In genomic region chr3:41058395-41058794, GRCm38 (mm10) we compare ENCODE assay signal across 8 mouse cellular contexts. TPM values are rescaled to one million over a fixed set of nuclear protein-coding genes. Genes with fewer than 3 reads are reported as not detected.
DNase-seq lines count a peak whose midpoint lies in the region; ATAC-seq lines count a peak whose summit lies in the region.

No protein-coding gene starts in this region.

- no peak overlapping the region for H3K27ac ChIP-seq in midbrain, embryonic 15.5 days
- no peak overlapping the region for H3K27ac ChIP-seq in midbrain, embryonic 13.5 days
- H3K27ac ChIP-seq in neural tube, embryonic 15.5 days (replicated peaks), result no peak overlapping the region

- no peak overlapping the region for H3K9ac ChIP-seq in midbrain, embryonic 15.5 days
- no peak overlapping the region for H3K9ac ChIP-seq in midbrain, embryonic 13.5 days (replicated peaks)
- no peak overlapping the region for H3K9ac ChIP-seq in neural tube, embryonic 15.5 days (replicated peaks)

- no peaks in the 10 kb centered on the region for H3K36me3 ChIP-seq in midbrain, embryonic 15.5 days (replicated peaks)
- H3K36me3 ChIP-seq in midbrain, embryonic 13.5 days, result peaks cover 4% of the 10 kb centered on the region; the same call in 1 of the 2 replicates
- no peaks in the 10 kb centered on the region; the same call in 1 of the 2 replicates for H3K36me3 ChIP-seq in neural tube, embryonic 15.5 days

- no peaks in the 10 kb centered on the region for H3K4me1 ChIP-seq in midbrain, embryonic 15.5 days
- no peaks in the 10 kb centered on the region for H3K4me1 ChIP-seq in midbrain, embryonic 13.5 days (replicated peaks)
- no peaks in the 10 kb centered on the region for H3K4me1 ChIP-seq in neural tube, embryonic 15.5 days

- peak; percentile 6 to 48 for DNase-seq in adrenal gland, adult (ENCODE audit: inconsistent age in 2 of 2, low spot score in 1 of 2)
- DNase-seq in adrenal gland, postnatal 4 days (ENCODE audit: low spot score in 2 of 2), result no peak
- DNase-seq in layer of hippocampus, adult 8-10 months (ENCODE audit: low spot score in 2 of 2), result peak; percentile 40 to 69
- peak; percentile 76 for DNase-seq in right cerebral cortex, adult 18-20 months
- DNase-seq in spleen, adult 18-20 months, result no peak

- H3K9me3 ChIP-seq in midbrain, embryonic 15.5 days, result no peaks in the 10 kb centered on the region
- H3K9me3 ChIP-seq in midbrain, embryonic 13.5 days, result no peaks in the 10 kb centered on the region
- no peaks in the 10 kb centered on the region for H3K9me3 ChIP-seq in neural tube, embryonic 15.5 days (replicated peaks)

- WGBS in midbrain, embryonic 15.5 days, result 78% methylated on average over 2 of the region's 2 CpGs
- 93% methylated on average over 2 of the region's 2 CpGs for WGBS in midbrain, embryonic 13.5 days
- WGBS in neural tube, embryonic 15.5 days, result 63% methylated on average over 2 of the region's 2 CpGs

- H3K4me3 ChIP-seq in midbrain, embryonic 15.5 days, result no peak overlapping the region
- H3K4me3 ChIP-seq in midbrain, embryonic 13.5 days (replicated peaks), result no peak overlapping the region
- H3K4me3 ChIP-seq in neural tube, embryonic 15.5 days (replicated peaks), result no peak overlapping the region

- H3K4me2 ChIP-seq in midbrain, embryonic 15.5 days, result no peak overlapping the region
- no peak overlapping the region for H3K4me2 ChIP-seq in midbrain, embryonic 13.5 days (replicated peaks)
- no peak overlapping the region for H3K4me2 ChIP-seq in neural tube, embryonic 15.5 days

- 0 out of 2 replicates have a peak, but pooled peaks have one; percentile 56 for ATAC-seq in midbrain, embryonic 15.5 days (replicated peaks)
- ATAC-seq in midbrain, embryonic 13.5 days, result no peak
- no peak for ATAC-seq in neural tube, embryonic 15.5 days (ENCODE audit: low FRiP score)

- H3K27me3 ChIP-seq in midbrain, embryonic 15.5 days (replicated peaks), result no peaks in the 10 kb centered on the region
- H3K27me3 ChIP-seq in midbrain, embryonic 13.5 days, result no peaks in the 10 kb centered on the region
- no peaks in the 10 kb centered on the region for H3K27me3 ChIP-seq in neural tube, embryonic 15.5 days (replicated peaks)

RNA-seq across cellular contexts. Expression of gene Pgrmc2, which starts 24.5 kb away (rescaled TPM):
- total RNA-seq in adrenal gland, postnatal 4 days (2021), result 10 to 100 TPM; 43.9 to 45.5 TPM
- 26.7 and 30.3 TPM in 2 replicates for polyA plus RNA-seq in midbrain, embryonic 15.5 days (2015; fragmentation: Nextera tagmentation; extraction: Ambion mirVana)
- polyA plus RNA-seq in midbrain, embryonic 13.5 days (2015; fragmentation: Nextera tagmentation; extraction: Ambion mirVana), result 24.8 and 27.6 TPM in 2 replicates
- 10 to 100 TPM; 53.6 to 63.9 (median 59.0) TPM for total RNA-seq in layer of hippocampus, adult 8-10 months (2022)
- 30.8 and 33.6 TPM in 2 replicates for polyA plus RNA-seq in neural tube, embryonic 15.5 days (2015; fragmentation: Nextera tagmentation; extraction: Ambion mirVana)

Comparison
In these comparisons a context has a peak if more than half of its experiments do, and no peak if none do; other contexts are left out.
1. DNase-seq: peak in adrenal gland, adult (2 of 2), layer of hippocampus, adult 8-10 months (2 of 2) and right cerebral cortex, adult 18-20 months (single experiment); none in adrenal gland, postnatal 4 days (0 of 2) and spleen, adult 18-20 months (0 of 2).